Mouse (Mus musculus) limb, embryonic 14.5 days (tissue): Measurements from ENCODE around the gene Hspa1b. TPM values are rescaled to one million over a fixed set of nuclear protein-coding genes. Genes with fewer than 3 reads are reported as not detected.

Experiments used
- ATAC-seq: fragments of 200-750 bp; cut with Nextera tagmentation; 2 replicates; pipeline ENCODE4 v1.8.0; 2017; ENCODE audit warnings: low read depth, moderate number of reproducible peaks, moderate TSS enrichment; ENCODE audit not compliant: low FRiP score
- DNase-seq: peaks from one replicate; pipeline ENCODE4 v3.0.0-alpha.2; 2015; ENCODE audit warnings: low spot score
- H3K27ac ChIP-seq: fragments of 300-500 bp; sonication (generic); replicated peaks from 2 replicates; pipeline ENCODE4 v1.5.1; 2014; ENCODE audit warnings: low read depth, mild to moderate bottlenecking, low read length, moderate library complexity, mixed read lengths
- H3K27me3 ChIP-seq: fragments of 300-500 bp; sonication (generic); 2 replicates; pipeline ENCODE4 v1.6.1; 2014; ENCODE audit warnings: low read length, mixed read lengths; ENCODE audit not compliant: control insufficient read depth, insufficient read depth
- H3K36me3 ChIP-seq: fragments of 300-500 bp; sonication (generic); 2 replicates; pipeline ENCODE4 v1.6.1; 2014; ENCODE audit warnings: mild to moderate bottlenecking, low read length, moderate library complexity, mixed read lengths; ENCODE audit not compliant: control insufficient read depth, insufficient read depth
- H3K4me1 ChIP-seq: fragments of 300-500 bp; sonication (generic); 2 replicates; pipeline ENCODE4 v1.6.1; 2014; ENCODE audit warnings: antibody characterized with exemption, low read length, mixed read lengths; ENCODE audit not compliant: control insufficient read depth, insufficient read depth
- H3K4me2 ChIP-seq: fragments of 300-500 bp; sonication (generic); replicated peaks from 2 replicates; pipeline ENCODE4 v1.6.1; 2014; ENCODE audit warnings: low read depth, mild to moderate bottlenecking, low read length, moderate library complexity; ENCODE audit not compliant: severe bottlenecking
- H3K4me3 ChIP-seq: fragments of 300-500 bp; sonication (generic); replicated peaks from 2 replicates; pipeline ENCODE4 v1.5.1; 2014; ENCODE audit warnings: low read length
- H3K9ac ChIP-seq: fragments of 300-500 bp; sonication (generic); 2 replicates; pipeline ENCODE4 v1.6.1; 2014; ENCODE audit warnings: mild to moderate bottlenecking, low read depth, low read length, moderate library complexity; ENCODE audit not compliant: severe bottlenecking
- H3K9me3 ChIP-seq: fragments of 300-500 bp; sonication (generic); 2 replicates; pipeline ENCODE4 v1.6.1; 2016; ENCODE audit warnings: low read length; ENCODE audit not compliant: control insufficient read depth
- POLR2A ChIP-seq: fragments of 200-500 bp; IDR thresholded peaks from 2 replicates; pipeline ENCODE4 v1.8.0; 2012; ENCODE audit warnings: inconsistent platforms, mild to moderate bottlenecking, moderate library complexity, borderline replicate concordance; ENCODE audit not compliant: insufficient read depth, insufficient read length; ENCODE audit errors: extremely low read depth
- WGBS: fragments of 180-500 bp; shearing (Covaris S2); extraction: QIAGEN DNeasy Blood & Tissue Kit; methylation state at CpG from one replicate; pipeline ENCODE4 v1.1.7; 2014; 5-methylcytosine and 5-hydroxymethylcytosine counted together
- polyA plus RNA-seq, 2 experiments: library from polyadenylated mRNA; depleted of rRNA in 1 of 2; stranded (reverse) in 1 of 2; unstranded in 1 of 2; fragments of >200 nt; fragmentation: Nextera tagmentation in 1 of 2; extraction: Ambion mirVana in 1 of 2; gene quantifications; 2 replicates each; pipeline versions ENCODE4 v1.2.1 to v1.2.3; 2012 to 2014

Hspa1b gene
- polyA plus RNA-seq, 2 experiments, result 2.2 to 25.6 TPM

DNA sequence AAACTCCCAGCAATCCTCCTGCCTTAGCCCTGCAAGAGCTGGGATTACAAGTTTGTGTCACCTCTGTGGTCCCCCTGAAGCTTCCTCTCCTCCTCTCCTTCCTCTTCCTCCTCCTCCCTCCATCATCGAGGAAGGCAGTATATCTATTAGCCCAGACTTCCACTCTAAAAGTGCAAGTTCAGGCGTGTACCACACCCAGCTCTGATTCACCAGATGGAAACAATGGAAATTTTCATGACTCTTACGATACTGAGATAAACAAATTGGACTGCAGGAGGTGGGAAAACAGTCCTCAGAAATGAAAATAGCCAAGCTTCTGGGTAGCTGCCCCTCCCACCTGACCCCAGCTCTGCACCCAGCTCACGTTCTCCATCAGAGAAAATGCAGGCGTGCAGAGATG, 6.6 kb upstream of the Hspa1b start:
- Histone ChIP-seq H3K9me3 (no peaks in the 10 kb centered on the region), H3K4me1 (no peaks in the 10 kb centered on the region), H3K9ac (no peak overlapping the region), H3K27me3 (peaks cover 6% of the 10 kb centered on the region; the same call in 1 of the 2 replicates), H3K36me3 (no peaks in the 10 kb centered on the region), H3K4me2 (no peak overlapping the region), H3K4me3 (no peak overlapping the region), H3K27ac (no peak overlapping the region)
- DNase-seq (no peak), ATAC-seq (no peak)
- WGBS, result 75% methylated on average over 5 of the region's 5 CpGs
- no peak for TF ChIP-seq POLR2A

DNA sequence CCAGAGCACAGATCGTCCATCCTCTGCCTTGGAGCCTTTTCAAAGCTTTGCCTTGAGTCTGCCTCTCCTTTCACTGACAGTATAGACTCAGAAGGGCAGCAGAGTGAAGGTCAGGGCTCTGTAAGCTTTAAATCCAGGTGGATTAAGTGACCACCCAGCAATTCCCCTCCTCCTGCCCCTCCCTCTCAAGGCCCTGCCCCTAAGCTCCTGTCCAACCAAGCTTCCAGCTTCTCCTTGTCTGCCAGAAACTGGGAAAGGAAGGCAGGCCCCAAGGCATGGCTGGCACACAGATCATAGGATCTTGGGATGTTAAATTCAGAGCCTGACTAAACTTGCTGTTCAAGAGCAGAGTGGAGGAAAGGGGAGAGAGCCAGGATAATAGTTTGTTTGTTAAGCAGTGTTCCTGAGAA, 5.6 kb upstream of the Hspa1b start:
- no peak for ATAC-seq
- Histone ChIP-seq H3K4me1 (no peaks in the 10 kb centered on the region; the same call in 1 of the 2 replicates), H3K27ac (no peak overlapping the region), H3K4me2 (no peak overlapping the region), H3K27me3 (peaks cover 3% of the 10 kb centered on the region; the same call in 1 of the 2 replicates), H3K4me3 (no peak overlapping the region), H3K9ac (0 out of 2 replicates have a peak overlapping the region, but pooled peaks have one; percentile 26), H3K9me3 (no peaks in the 10 kb centered on the region), H3K36me3 (no peaks in the 10 kb centered on the region)
- no peak for DNase-seq
- no peak for TF ChIP-seq POLR2A
- 10% methylated on average over 1 of the region's 1 CpGs for WGBS

GRCm38 (mm10) chr17:34962841-34963240, 3.8 kb upstream of the Hspa1b start:
- Histone ChIP-seq H3K9ac (no peak overlapping the region), H3K4me1 (no peaks in the 10 kb centered on the region; the same call in 1 of the 2 replicates), H3K27ac (no peak overlapping the region), H3K4me3 (no peak overlapping the region), H3K36me3 (no peaks in the 10 kb centered on the region), H3K9me3 (no peaks in the 10 kb centered on the region), H3K27me3 (no peaks in the 10 kb centered on the region), H3K4me2 (no peak overlapping the region)
- ATAC-seq (no peak), DNase-seq (no peak)
- no peak for TF ChIP-seq POLR2A
- 52% methylated on average over 1 of the region's 1 CpGs for WGBS

DNA sequence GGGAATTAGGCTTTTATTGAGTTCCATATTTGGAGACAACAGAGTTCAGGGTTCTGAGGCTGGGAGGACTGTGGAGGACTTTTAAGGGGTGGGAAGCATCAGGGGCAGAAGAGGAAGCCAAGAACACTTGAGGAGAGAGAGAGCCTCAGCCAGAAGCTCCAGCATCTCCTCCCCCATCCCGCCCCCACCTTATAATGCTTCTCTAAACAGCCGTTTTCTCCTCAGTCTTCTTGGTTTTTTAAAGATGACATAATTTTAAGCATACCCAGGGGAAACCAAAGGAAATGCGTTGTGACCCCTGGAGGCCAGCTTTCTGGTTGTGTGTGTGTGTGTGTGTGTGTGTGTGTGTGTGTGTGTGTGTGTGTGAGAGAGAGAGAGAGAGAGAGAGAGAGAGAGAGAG, 3.1 kb upstream of the Hspa1b start:
- no peaks in the 10 kb centered on the region; the same call in 1 of the 2 replicates for H3K4me1 ChIP-seq
- ATAC-seq (no peak), DNase-seq (no peak)
- no peak overlapping the region for H3K4me3 ChIP-seq
- no peak overlapping the region for H3K4me2 ChIP-seq
- 23% methylated on average over 3 of the region's 3 CpGs for WGBS
- H3K9ac ChIP-seq, result no peak overlapping the region
- H3K27me3 ChIP-seq, result no peaks in the 10 kb centered on the region
- H3K9me3 ChIP-seq, result no peaks in the 10 kb centered on the region
- H3K27ac ChIP-seq, result no peak overlapping the region
- H3K36me3 ChIP-seq, result no peaks in the 10 kb centered on the region
- TF ChIP-seq POLR2A, result no peak

- Histone ChIP-seq H3K36me3 (no peaks in the 10 kb centered on the region), H3K4me1 (no peaks in the 10 kb centered on the region; the same call in 1 of the 2 replicates), H3K9ac (no peak overlapping the region), H3K27me3 (peaks cover 2% of the 10 kb centered on the region; the same call in 1 of the 2 replicates), H3K4me3 (no peak overlapping the region), H3K4me2 (no peak overlapping the region), H3K9me3 (no peaks in the 10 kb centered on the region), H3K27ac (no peak overlapping the region)
- ATAC-seq (no peak), DNase-seq (peak; percentile 66)
- TF ChIP-seq POLR2A, result no peak
Measured at GRCm38 (mm10) chr17:34960702-34961493, 1.9 kb upstream of the Hspa1b start.
